Mouse (Mus musculus) forebrain, postnatal 0 days (tissue): ENCODE data around the gene Clpx. TPM values are rescaled to one million over a fixed set of nuclear protein-coding genes. Genes with fewer than 3 reads are reported as not detected.
"Not testable (repeated sequence)": the region's sequence is repeated elsewhere in the genome, so short reads cannot be mapped to it uniquely, and the experiment has no call there.

Experiments
- ATAC-seq: fragments of 200-750 bp; cut with Nextera tagmentation; 2 replicates; pipeline ENCODE4 v1.8.0; 2017; ENCODE audit warnings: mild to moderate bottlenecking, moderate library complexity
- DNase-seq: peaks from one replicate; pipeline ENCODE4 v3.0.0-alpha.2; 2015
- H3K27ac ChIP-seq: fragments of 300-500 bp; sonication (generic); 2 replicates; pipeline ENCODE4 v1.5.1; 2014; ENCODE audit warnings: low read depth, mild to moderate bottlenecking, antibody characterized with exemption, low read length, moderate library complexity, mixed read lengths
- H3K27me3 ChIP-seq: fragments of 300-500 bp; sonication (generic); 2 replicates; pipeline ENCODE4 v1.6.1; 2014; ENCODE audit warnings: mild to moderate bottlenecking, low read length, mixed read lengths; ENCODE audit not compliant: insufficient read depth
- H3K36me3 ChIP-seq: fragments of 300-500 bp; sonication (generic); 2 replicates; pipeline ENCODE4 v1.6.1; 2014; ENCODE audit warnings: mild to moderate bottlenecking, moderate library complexity; ENCODE audit not compliant: insufficient read depth
- H3K4me1 ChIP-seq: fragments of 300-500 bp; sonication (generic); 2 replicates; pipeline ENCODE4 v1.6.1; 2014; ENCODE audit warnings: antibody characterized with exemption; ENCODE audit not compliant: insufficient read depth
- H3K4me2 ChIP-seq: fragments of 300-500 bp; sonication (generic); 2 replicates; pipeline ENCODE4 v1.6.1; 2014; ENCODE audit warnings: low read depth, mild to moderate bottlenecking, moderate library complexity
- H3K4me3 ChIP-seq: fragments of 300-500 bp; sonication (generic); 2 replicates; pipeline ENCODE4 v1.5.1; 2014; ENCODE audit warnings: low read depth, low read length, mixed read lengths
- H3K9ac ChIP-seq: fragments of 300-500 bp; sonication (generic); 2 replicates; pipeline ENCODE4 v1.6.1; 2014; ENCODE audit warnings: mild to moderate bottlenecking
- H3K9me3 ChIP-seq: fragments of 300-500 bp; sonication (generic); 2 replicates; pipeline ENCODE4 v1.6.1; 2016; ENCODE audit warnings: low read length
- CTCF ChIP-seq: sonication (generic); IDR thresholded peaks from 2 replicates; pipeline ENCODE4 v1.5.1; 2016; ENCODE audit warnings: antibody characterized with exemption, control low read depth, low read depth
- WGBS: fragments of 180-500 bp; shearing (Covaris S2); extraction: QIAGEN DNeasy Blood & Tissue Kit; methylation state at CpG from one replicate; pipeline ENCODE4 v1.1.7; 2014; 5-methylcytosine and 5-hydroxymethylcytosine counted together
- polyA plus RNA-seq: library from polyadenylated mRNA; unstranded; fragments of >200 nt; fragmentation: Nextera tagmentation; extraction: Ambion mirVana; gene quantifications from 2 replicates; pipeline ENCODE4 v1.2.1, GENCODE M21; 2015
- total RNA-seq: library from RNA; depleted of rRNA; stranded (reverse); fragments of >200 nt; gene quantifications from 2 replicates; pipeline ENCODE4 v1.2.3, GENCODE M21; 2014

Gene Clpx
- total and polyA plus RNA-seq, 2 experiments from 2014 or later = 34.9 to 38.7 TPM

DNA sequence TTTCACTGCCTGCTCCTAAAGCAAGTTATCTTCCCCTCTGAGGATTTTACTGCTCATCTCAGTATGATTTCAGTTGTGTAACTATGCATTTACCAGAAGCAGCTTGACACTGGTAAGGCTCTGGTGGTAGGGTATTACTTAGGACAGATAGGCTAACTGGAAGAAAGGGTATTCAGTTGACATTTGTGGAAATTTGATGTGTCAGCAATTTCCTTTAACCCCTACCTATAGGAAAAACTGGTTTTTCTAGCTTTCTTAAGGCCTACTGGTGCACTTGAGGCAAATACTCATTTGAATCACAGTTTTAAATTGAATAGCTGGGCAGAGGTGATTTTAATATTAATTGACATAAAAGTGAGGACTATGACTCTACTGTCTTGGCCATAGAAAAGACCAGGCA is 31.9 kb downstream of the Clpx start:
- no peaks in the 10 kb centered on the region for H3K27me3 ChIP-seq
- H3K4me3 ChIP-seq = no peak overlapping the region
- TF ChIP-seq CTCF = no peak
- no peak overlapping the region for H3K4me2 ChIP-seq
- H3K9ac ChIP-seq = no peak overlapping the region
- no peaks in the 10 kb centered on the region for H3K9me3 ChIP-seq
- no peak for ATAC-seq
- H3K36me3 ChIP-seq = peaks cover 58% of the 10 kb centered on the region
- H3K27ac ChIP-seq = no peak overlapping the region
- no peak for DNase-seq
- no peaks in the 10 kb centered on the region for H3K4me1 ChIP-seq

DNA sequence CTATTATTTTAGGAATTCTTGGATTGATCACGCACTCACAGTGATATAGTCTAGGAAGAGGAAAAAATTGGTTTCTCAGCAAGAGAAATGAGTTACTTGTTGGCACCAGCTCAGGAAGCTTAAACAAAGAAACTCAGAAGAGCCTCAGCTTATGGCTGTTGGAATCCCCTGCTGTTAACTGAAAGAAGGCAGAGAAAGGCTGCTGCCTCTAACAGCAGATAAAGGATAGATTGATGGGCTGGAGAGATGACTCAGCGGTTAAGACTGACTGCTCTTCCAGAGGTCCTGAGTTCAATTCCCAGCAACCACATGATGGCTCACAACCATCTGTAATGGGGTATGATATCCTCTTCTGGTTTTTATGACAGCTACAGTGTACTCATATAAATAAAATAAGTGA is 33.3 kb downstream of the Clpx start:
- 96% methylated on average over 2 of the region's 2 CpGs for WGBS
- no peak overlapping the region for H3K27ac ChIP-seq
- no peak overlapping the region for H3K4me2 ChIP-seq
- DNase-seq = no peak
- H3K9ac ChIP-seq = no peak overlapping the region
- H3K27me3 ChIP-seq = no peaks in the 10 kb centered on the region
- H3K36me3 ChIP-seq = peaks cover 53% of the 10 kb centered on the region
- H3K4me3 ChIP-seq = no peak overlapping the region
- TF ChIP-seq CTCF = no peak
- no peak for ATAC-seq
- H3K9me3 ChIP-seq = no peaks in the 10 kb centered on the region
- no peaks in the 10 kb centered on the region for H3K4me1 ChIP-seq

- H3K4me3 ChIP-seq = no peak overlapping the region
- TF ChIP-seq CTCF = no peak
- peaks cover 9% of the 10 kb centered on the region for H3K36me3 ChIP-seq
- ATAC-seq = no peak
- no peak overlapping the region for H3K9ac ChIP-seq
- H3K27ac ChIP-seq = no peak overlapping the region
- H3K4me2 ChIP-seq = no peak overlapping the region
- H3K9me3 ChIP-seq = no peaks in the 10 kb centered on the region
- 92% methylated on average over 5 of the region's 5 CpGs for WGBS
- H3K27me3 ChIP-seq = no peaks in the 10 kb centered on the region
- H3K4me1 ChIP-seq = no peaks in the 10 kb centered on the region
- no peak for DNase-seq
Observed at GRCm38 (mm10) chr9:65333958-65334357, 39.9 kb downstream of the Clpx start.

GRCm38 (mm10) chr9:65339146-65339545 is 45.1 kb downstream of the Clpx start:
- no peak for TF ChIP-seq CTCF

GRCm38 (mm10) chr9:65340414-65340813 is 46.4 kb downstream of the Clpx start:
- ATAC-seq = no peak
- H3K9me3 ChIP-seq = no peaks in the 10 kb centered on the region
- H3K27me3 ChIP-seq = no peaks in the 10 kb centered on the region
- no peak overlapping the region for H3K9ac ChIP-seq
- no peak overlapping the region for H3K4me2 ChIP-seq
- no peak overlapping the region for H3K4me3 ChIP-seq
- no peak for TF ChIP-seq CTCF
- H3K27ac ChIP-seq = no peak overlapping the region
- DNase-seq = no peak
- H3K4me1 ChIP-seq = no peaks in the 10 kb centered on the region; the same call in 1 of the 2 replicates
- H3K36me3 ChIP-seq = no peaks in the 10 kb centered on the region
- WGBS = 88% methylated on average over 2 of the region's 2 CpGs

More at GRCm38 (mm10) chr9:65339146-65339545, 45.1 kb downstream of the Clpx start:
- H3K27me3 ChIP-seq = no peaks in the 10 kb centered on the region
- H3K4me3 ChIP-seq = no peak overlapping the region
- H3K36me3 ChIP-seq = no peaks in the 10 kb centered on the region
- no peaks in the 10 kb centered on the region for H3K4me1 ChIP-seq
- ATAC-seq (no peak), DNase-seq (no peak)
- no peak overlapping the region for H3K4me2 ChIP-seq
- H3K9me3 ChIP-seq = no peaks in the 10 kb centered on the region
- H3K9ac ChIP-seq = no peak overlapping the region
- WGBS = 82% methylated on average over 4 of the region's 4 CpGs
- H3K27ac ChIP-seq = no peak overlapping the region

- H3K9me3 ChIP-seq, H3K36me3 ChIP-seq, H3K27me3 ChIP-seq: not testable (repeated sequence)
- Histone ChIP-seq H3K4me1 (peaks cover 14% of the 10 kb centered on the region), H3K4me2 (peak overlapping the region; percentile 87), H3K4me3 (peak overlapping the region; percentile 99), H3K27ac (peak overlapping the region; percentile 97), H3K9ac (peak overlapping the region; percentile 93)
- 57% methylated on average over 11 of the region's 11 CpGs for WGBS
- TF ChIP-seq CTCF = peak; percentile 33
- DNase-seq (peak; percentile 54), ATAC-seq (peak; percentile 53)
Observed at GRCm38 (mm10) chr9:65345439-65345838, 51.4 kb downstream of the Clpx start.

DNA sequence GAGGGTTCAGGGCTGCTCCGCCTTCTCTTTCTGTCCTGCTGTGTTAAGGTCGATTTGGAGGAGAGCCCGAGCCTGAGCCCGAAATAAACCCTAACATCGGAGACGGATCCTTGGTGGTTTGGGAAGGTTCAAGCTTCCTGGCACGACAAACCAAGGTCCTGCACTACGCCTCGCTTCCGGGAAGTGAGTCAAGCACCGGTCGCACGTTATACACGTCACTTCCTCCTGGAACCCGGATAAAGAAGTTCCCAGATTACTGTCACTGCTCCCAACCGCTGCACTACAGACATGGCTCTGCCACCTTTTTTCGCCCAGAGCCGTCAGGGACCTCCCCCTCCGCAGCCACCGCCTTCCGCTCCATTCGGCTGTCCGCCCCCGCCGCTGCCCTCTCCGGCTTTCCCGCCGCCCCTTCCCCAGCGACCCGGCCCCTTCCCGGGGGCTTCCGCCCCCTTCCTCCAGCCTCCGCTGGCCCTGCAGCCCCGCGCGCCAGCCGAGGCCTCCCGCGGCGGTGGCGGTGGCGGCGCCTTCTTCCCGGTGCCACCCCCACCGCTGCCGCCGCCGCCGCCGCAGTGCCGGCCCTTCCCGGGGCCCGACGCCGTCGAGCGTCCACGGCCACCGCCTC is 51.9 kb downstream of the Clpx start, which contains the start of gene Pdcd7:
Gene Pdcd7 (plus strand): TSS at position 251 of the 622 bp plus-strand sequence.
- Histone ChIP-seq H3K4me1 (peaks cover 14% of the 10 kb centered on the region), H3K9ac (peak within 1 kb of the TSS; percentile 93), H3K4me3 (peak within 1 kb of the TSS; percentile 99), H3K36me3 (no peaks in the 10 kb centered on the region), H3K27me3 (no peaks in the 10 kb centered on the region), H3K9me3 (no peaks in the 10 kb centered on the region), H3K27ac (peak within 1 kb of the TSS; percentile 97), H3K4me2 (peak within 1 kb of the TSS; percentile 87)
- peak; percentile 98 for ATAC-seq
- under 1% methylated on average over 54 of the region's 59 CpGs for WGBS
- DNase-seq = peak; percentile 98
- TF ChIP-seq CTCF = no peak
